Mouse (Mus musculus) heart, postnatal 36 days (tissue): ENCODE measurements around the gene Mrps5. TPM values are rescaled to one million over a fixed set of nuclear protein-coding genes. Genes with fewer than 3 reads are reported as not detected.
A peak's percentile ranks its signal among the peaks of the same experiment; 100 is the strongest.

Source experiments
- DNase-seq, 2 experiments: peaks; one replicate each; pipeline ENCODE4 v3.0.0; 2021 to 2022
- intact Hi-C: fragments of 180-260 bp; cut with DNase I; formaldehyde crosslinking; loops from one replicate; pipeline ENCODE4 v1.15.1; 2025
- total RNA-seq, 2 experiments: library from RNA; stranded (reverse); gene quantifications; 2 replicates each; pipeline ENCODE4 v1.2.3; 2021

Mrps5 gene
- total RNA-seq, 2 experiments from 2014 or later: 95.9 to 98.5 TPM

GRCm38 (mm10) chr2:127611386-127611785 lies 24.4 kb downstream of the Mrps5 start:
- DNase-seq: no peak
- intact Hi-C loops: no loop called here

GRCm38 (mm10) chr2:127612288-127612687 lies 25.3 kb downstream of the Mrps5 start:
- no peak for DNase-seq
- intact Hi-C loops: no loop called here

GRCm38 (mm10) chr2:127619311-127619710 lies 32.3 kb downstream of the Mrps5 start:
- intact Hi-C loops: no loop called here
- no peak for DNase-seq

- intact Hi-C loops: no loop called here
- no peak for DNase-seq
Measured at GRCm38 (mm10) chr2:127622065-127622464, 35.0 kb downstream of the Mrps5 start.

GRCm38 (mm10) chr2:127624786-127625185 lies 37.8 kb downstream of the Mrps5 start:
- intact Hi-C loops: no loop called here
- DNase-seq: no peak

GRCm38 (mm10) chr2:127625659-127626058 lies 38.6 kb downstream of the Mrps5 start:
- intact Hi-C loops: no loop called here
- DNase-seq: no peak

GRCm38 (mm10) chr2:127627354-127627753 lies 40.3 kb downstream of the Mrps5 start:
- no peak for DNase-seq
- intact Hi-C loops: no loop called here

- intact Hi-C loops: no loop called here
- no peak for DNase-seq
Measured at GRCm38 (mm10) chr2:127627990-127628570, 41.1 kb downstream of the Mrps5 start.

GRCm38 (mm10) chr2:127632601-127633000 lies 45.6 kb downstream of the Mrps5 start:
- intact Hi-C loops: no loop called here
- DNase-seq: no peak

- no peak for DNase-seq
- intact Hi-C loops: no loop called here
Measured at GRCm38 (mm10) chr2:127635581-127635980, 48.6 kb downstream of the Mrps5 start.

- intact Hi-C loops: no loop called here
Measured at GRCm38 (mm10) chr2:127638973-127639372, 52.0 kb downstream of the Mrps5 start.

GRCm38 (mm10) chr2:127643728-127644704 lies 57.0 kb downstream of the Mrps5 start:
- DNase-seq: no peak
- intact Hi-C loops: no loop called here

More at GRCm38 (mm10) chr2:127638973-127639372, 52.0 kb downstream of the Mrps5 start:
- no peak for DNase-seq

- DNase-seq: no peak
- intact Hi-C loops: no loop called here
Measured at GRCm38 (mm10) chr2:127646875-127647274, 59.9 kb downstream of the Mrps5 start.

- intact Hi-C loops: no loop called here
- DNase-seq: no peak
Measured at GRCm38 (mm10) chr2:127648145-127648544, 61.1 kb downstream of the Mrps5 start.

- intact Hi-C loops: no loop called here
- DNase-seq: peak in 1 of 2 experiments; percentile 29
Measured at GRCm38 (mm10) chr2:127649921-127650320, 62.9 kb downstream of the Mrps5 start.

- DNase-seq: no peak
- intact Hi-C loops: no loop called here
Measured at GRCm38 (mm10) chr2:127651601-127652000, 64.6 kb downstream of the Mrps5 start.

GRCm38 (mm10) chr2:127652335-127652734 lies 65.3 kb downstream of the Mrps5 start:
- intact Hi-C loops: no loop called here
- no peak for DNase-seq

- no peak for DNase-seq
- intact Hi-C loops: no loop called here
Measured at GRCm38 (mm10) chr2:127652805-127653204, 65.8 kb downstream of the Mrps5 start.

- intact Hi-C loops: no loop called here
- no peak for DNase-seq
Measured at GRCm38 (mm10) chr2:127654786-127655185, 67.8 kb downstream of the Mrps5 start.

- intact Hi-C loops: no loop called here
- no peak for DNase-seq
Measured at GRCm38 (mm10) chr2:127655419-127655818, 68.4 kb downstream of the Mrps5 start.

- intact Hi-C loops: no loop called here
Measured at GRCm38 (mm10) chr2:127656086-127656720, 69.2 kb downstream of the Mrps5 start, which contains the start of gene Mal. Mal (minus strand) TSS chr2:127656695.

More at GRCm38 (mm10) chr2:127656086-127656720, 69.2 kb downstream of the Mrps5 start, which contains the start of gene Mal:
- DNase-seq: peak; percentile 28 to 44
